ENCODE assay signal across 8 mouse cellular contexts in the genomic region with DNA sequence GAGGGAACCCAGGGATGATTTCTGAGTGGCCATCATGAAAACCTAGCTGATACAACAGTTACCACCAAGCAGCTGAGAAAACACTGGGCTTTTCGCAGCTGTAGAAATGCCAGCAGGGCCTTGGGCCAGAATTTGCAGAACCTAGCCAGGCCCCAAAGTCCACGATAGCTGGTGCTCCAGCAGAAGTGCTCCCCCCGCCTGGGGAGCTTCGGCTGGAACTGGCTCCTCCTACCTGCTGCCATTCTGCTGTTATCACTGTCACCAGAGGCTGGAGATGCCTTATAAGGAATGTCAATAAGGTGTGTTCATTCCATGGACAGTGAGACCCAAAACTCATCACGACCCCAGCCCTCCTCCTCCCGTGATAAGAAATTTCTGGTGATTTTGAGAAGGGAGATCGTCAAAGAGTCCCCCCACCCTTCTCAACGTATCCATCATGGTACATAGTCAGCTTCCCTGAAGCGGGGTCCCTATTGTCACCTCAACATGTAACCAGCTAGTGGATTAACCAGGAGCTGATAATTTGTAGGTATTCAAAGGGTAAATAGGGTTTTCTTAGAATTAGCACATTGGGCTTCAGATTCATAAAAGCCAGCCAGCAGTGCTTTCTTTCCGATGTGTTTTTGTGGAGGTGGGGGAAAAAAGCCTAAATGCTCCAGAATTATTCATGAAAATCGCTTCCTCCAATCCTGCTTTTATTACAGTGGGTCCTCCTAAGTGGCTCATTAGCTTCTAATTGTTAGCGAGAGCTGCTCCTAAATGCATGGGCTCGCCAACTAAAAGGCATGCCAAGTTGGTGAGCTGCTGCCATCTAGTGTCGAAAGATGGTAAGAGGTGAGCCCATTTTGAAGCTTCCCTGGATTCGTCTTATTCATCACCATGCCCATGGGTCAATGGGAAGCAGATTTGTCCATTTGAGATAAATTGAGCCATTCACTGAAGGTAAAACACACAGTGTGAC. TPM values are rescaled to one million over a fixed set of nuclear protein-coding genes. Genes with fewer than 3 reads are reported as not detected.
A peak's percentile ranks its signal among the peaks of the same experiment; 100 is the strongest.
DNase-seq lines count a peak whose midpoint lies in the region; ATAC-seq lines count a peak whose summit lies in the region.

No protein-coding gene starts in this region.

- H3K27ac ChIP-seq in hindbrain, embryonic 13.5 days: peak overlapping the region; percentile 70

- H3K4me2 ChIP-seq in hindbrain, embryonic 13.5 days: peak overlapping the region; percentile 38; the same call in 1 of the 2 replicates

- peak; percentile 74 for DNase-seq in R1 (ENCODE audit: low read depth, low spot score)
- peak; percentile 54 for DNase-seq in cerebellum, adult 9-11 months
- DNase-seq in frontal cortex, postnatal 10 days (ENCODE audit: low spot score in 2 of 2): peak; percentile 37 to 79
- peak; percentile 61 to 88 for DNase-seq in layer of hippocampus, postnatal 25 days (ENCODE audit: extremely low spot score in 1 of 2, low spot score in 1 of 2)
- DNase-seq in lung, postnatal 25 days (ENCODE audit: low spot score): peak; percentile 76
- peak; percentile 95 for DNase-seq in retina, embryonic 14.5 days (ENCODE audit: low spot score)
- peak; percentile 49 to 66 for DNase-seq in thymus, postnatal 36 days

- peaks cover 11% of the 10 kb centered on the region for H3K4me1 ChIP-seq in hindbrain, embryonic 13.5 days (replicated peaks)

- ATAC-seq in hindbrain, embryonic 13.5 days (ENCODE audit: low FRiP score): peak; percentile 92

- 0 out of 2 replicates have a peak overlapping the region, but pooled peaks have one; percentile 21 for H3K9ac ChIP-seq in hindbrain, embryonic 13.5 days

- no peaks in the 10 kb centered on the region for H3K9me3 ChIP-seq in hindbrain, embryonic 13.5 days

- peaks cover 16% of the 10 kb centered on the region for H3K36me3 ChIP-seq in hindbrain, embryonic 13.5 days

- whole genome bisulfite sequencing in hindbrain, embryonic 13.5 days: 36% methylated on average over 15 of the region's 15 CpGs

- no peak overlapping the region for H3K4me3 ChIP-seq in hindbrain, embryonic 13.5 days

- no peaks in the 10 kb centered on the region for H3K27me3 ChIP-seq in hindbrain, embryonic 13.5 days

RNA-seq across cellular contexts. Expression of a gene that starts 54.0 kb away (rescaled TPM):
- polyA plus RNA-seq in hindbrain, embryonic 13.5 days (2015; fragmentation: Nextera tagmentation; extraction: Ambion mirVana): not detected in 2 replicates
- total RNA-seq in layer of hippocampus, postnatal 25 days (2021): not detected
